Mouse (Mus musculus) brain, embryonic 14.5 days (tissue): Measurements from ENCODE around the gene Ralbp1.

Source experiments
- CTCF ChIP-seq: fragments of 200-500 bp; IDR thresholded peaks from 2 replicates; pipeline ENCODE4 v1.5.1; 2012; ENCODE audit warnings: inconsistent platforms, mild to moderate bottlenecking, moderate library complexity, borderline replicate concordance; ENCODE audit not compliant: insufficient read depth, insufficient read length; ENCODE audit errors: extremely low read depth
- POLR2A ChIP-seq: fragments of 200-500 bp; IDR thresholded peaks from 2 replicates; pipeline ENCODE4 v1.6.1; 2012; ENCODE audit warnings: mild to moderate bottlenecking, inconsistent platforms, borderline replicate concordance; ENCODE audit not compliant: poor library complexity, insufficient read depth, insufficient read length, severe bottlenecking; ENCODE audit errors: extremely low read depth

GRCm38 (mm10) chr17:65872051-65872450 is 13.5 kb downstream of the Ralbp1 start:
- TF ChIP-seq CTCF (no peak), POLR2A (no peak)
